Comparison of ENCODE assay signal across 20 mouse cellular contexts in genomic region chrX:51058317-51058716, GRCm38 (mm10). TPM values are rescaled to one million over a fixed set of nuclear protein-coding genes. Genes with fewer than 3 reads are reported as not detected.
DNase-seq lines count a peak whose midpoint lies in the region; ATAC-seq and TF ChIP-seq lines count a peak whose summit lies in the region.
"Had no signal": no experiment of that assay in that cellular context is flagged by ENCODE, and none has a peak within 500 bp of the region (broad histone marks: within the 10 kb centered on the region; RNA-seq: fewer than 3 reads in every experiment).

No protein-coding gene starts in this region.

- peak; percentile 82 for DNase-seq in heart, adult 11 months
- DNase-seq in liver, postnatal 0 days, result no peak
- DNase-seq in liver, embryonic 11.5 days (ENCODE audit: low spot score), result no peak
- DNase-seq in stomach, postnatal 0 days (ENCODE audit: low spot score), result no peak
- no peak for DNase-seq in gastrocnemius, postnatal 36 days
- no peak for DNase-seq in adrenal gland, postnatal 10 days
- DNase-seq: adrenal gland, adult 8-10 months; adrenal gland, postnatal 36 days; cerebellum, adult 18-20 months; cerebellum, adult 9-10 months; cerebellum, postnatal 14 days; gastrocnemius, postnatal 10 days; heart, postnatal 4 days had no signal

- no peak overlapping the region for H3K4me3 ChIP-seq in heart, embryonic 11.5 days (ENCODE audit: low read depth, low read length)
- no peak overlapping the region for H3K4me3 ChIP-seq in liver, postnatal 0 days (ENCODE audit: low read depth, low read length)
- no peak overlapping the region for H3K4me3 ChIP-seq in liver, embryonic 11.5 days (ENCODE audit: low read depth, low read length)
- H3K4me3 ChIP-seq in stomach, postnatal 0 days (ENCODE audit: low read depth, low read length), result no peak overlapping the region
- H3K4me3 ChIP-seq: forebrain, embryonic 10.5 days; forebrain, embryonic 13.5 days; heart, embryonic 13.5 days had no signal

- TF ChIP-seq CTCF in liver, postnatal 0 days (IDR thresholded peaks at IDR 0.05; ENCODE audit: low read depth), result no peak
- TF ChIP-seq CTCF in stomach, postnatal 0 days (IDR thresholded peaks at IDR 0.05; ENCODE audit: low read depth), result no peak

- no peaks in the 10 kb centered on the region for H3K4me1 ChIP-seq in heart, embryonic 11.5 days (ENCODE audit: control insufficient read depth, insufficient read depth, low read length)
- H3K4me1 ChIP-seq in liver, postnatal 0 days (ENCODE audit: insufficient read depth), result no peaks in the 10 kb centered on the region
- H3K4me1 ChIP-seq in liver, embryonic 11.5 days (replicated peaks; ENCODE audit: control insufficient read depth, insufficient read depth, low read length), result no peaks in the 10 kb centered on the region
- no peaks in the 10 kb centered on the region for H3K4me1 ChIP-seq in stomach, postnatal 0 days (replicated peaks; ENCODE audit: control insufficient read depth, insufficient read depth)
- H3K4me1 ChIP-seq: forebrain, embryonic 10.5 days; forebrain, embryonic 13.5 days; heart, embryonic 13.5 days had no signal

- no peak overlapping the region for H3K9ac ChIP-seq in heart, embryonic 11.5 days (ENCODE audit: low read depth, low read length)
- H3K9ac ChIP-seq in liver, postnatal 0 days (replicated peaks), result no peak overlapping the region
- H3K9ac ChIP-seq in liver, embryonic 11.5 days (ENCODE audit: low read depth, low read length), result no peak overlapping the region
- no peak overlapping the region for H3K9ac ChIP-seq in stomach, postnatal 0 days (ENCODE audit: low read length)
- H3K9ac ChIP-seq: forebrain, embryonic 13.5 days; heart, embryonic 13.5 days; hindbrain, embryonic 14.5 days had no signal

- no peak overlapping the region for H3K4me2 ChIP-seq in heart, embryonic 11.5 days
- H3K4me2 ChIP-seq in liver, postnatal 0 days (ENCODE audit: low read depth, low read length), result no peak overlapping the region
- H3K4me2 ChIP-seq in liver, embryonic 11.5 days, result no peak overlapping the region
- no peak overlapping the region for H3K4me2 ChIP-seq in stomach, postnatal 0 days (replicated peaks; ENCODE audit: low read depth)
- H3K4me2 ChIP-seq: forebrain, embryonic 13.5 days; heart, embryonic 13.5 days; hindbrain, embryonic 14.5 days had no signal

- WGBS in heart, embryonic 11.5 days (ENCODE audit: insufficient replicate concordance), result 81% methylated on average over 5 of the region's 5 CpGs
- WGBS in liver, postnatal 0 days (ENCODE audit: insufficient replicate concordance), result 70% methylated on average over 5 of the region's 5 CpGs
- WGBS in liver, embryonic 11.5 days, result 73% methylated on average over 5 of the region's 5 CpGs
- 75% methylated on average over 5 of the region's 5 CpGs for WGBS in stomach, postnatal 0 days

- H3K27ac ChIP-seq in heart, embryonic 11.5 days (ENCODE audit: low read depth, low read length), result no peak overlapping the region
- no peak overlapping the region for H3K27ac ChIP-seq in liver, postnatal 0 days (ENCODE audit: low read depth)
- H3K27ac ChIP-seq in liver, embryonic 11.5 days (ENCODE audit: low read depth, low read length), result no peak overlapping the region
- no peak overlapping the region for H3K27ac ChIP-seq in stomach, postnatal 0 days (replicated peaks)
- H3K27ac ChIP-seq: forebrain, embryonic 10.5 days; forebrain, embryonic 13.5 days; heart, embryonic 13.5 days; hindbrain, embryonic 14.5 days had no signal

- H3K9me3 ChIP-seq in heart, embryonic 11.5 days (replicated peaks; ENCODE audit: control insufficient read depth, low read length), result no peaks in the 10 kb centered on the region
- no peaks in the 10 kb centered on the region for H3K9me3 ChIP-seq in liver, postnatal 0 days (ENCODE audit: low read length)
- no peaks in the 10 kb centered on the region for H3K9me3 ChIP-seq in liver, embryonic 11.5 days (ENCODE audit: control insufficient read depth, low read length)
- H3K9me3 ChIP-seq in stomach, postnatal 0 days (ENCODE audit: control insufficient read depth, low read length), result no peaks in the 10 kb centered on the region
- H3K9me3 ChIP-seq: forebrain, embryonic 10.5 days; forebrain, embryonic 13.5 days; heart, embryonic 13.5 days had no signal

- intact Hi-C loops in gastrocnemius, postnatal 36 days (cut with DNase I), result no loop called here

- ATAC-seq in heart, embryonic 11.5 days (replicated peaks; ENCODE audit: insufficient number of reproducible peaks, low FRiP score, low TSS enrichment), result no peak
- peak; percentile 88 for ATAC-seq in liver, postnatal 0 days
- ATAC-seq in liver, embryonic 11.5 days (replicated peaks; ENCODE audit: low FRiP score), result no peak
- peak; percentile 57; the same call in 1 of the 2 replicates for ATAC-seq in stomach, postnatal 0 days (ENCODE audit: low FRiP score, low TSS enrichment)
- ATAC-seq: activated CD4-positive, CD25-positive, alpha-beta regulatory T cell, adult 4 months; forebrain, embryonic 13.5 days; forebrain, embryonic 16.5 days had no signal

- H3K36me3 ChIP-seq in heart, embryonic 11.5 days (ENCODE audit: control insufficient read depth, insufficient read depth, low read length), result no peaks in the 10 kb centered on the region
- H3K36me3 ChIP-seq in liver, postnatal 0 days (replicated peaks; ENCODE audit: insufficient read depth, low read length), result no peaks in the 10 kb centered on the region
- H3K36me3 ChIP-seq in liver, embryonic 11.5 days (ENCODE audit: control insufficient read depth, insufficient read depth, low read length), result no peaks in the 10 kb centered on the region
- no peaks in the 10 kb centered on the region for H3K36me3 ChIP-seq in stomach, postnatal 0 days (ENCODE audit: control insufficient read depth, insufficient read depth, low read length)
- H3K36me3 ChIP-seq: forebrain, embryonic 10.5 days; heart, embryonic 13.5 days had no signal

- TF ChIP-seq EP300 in liver, postnatal 0 days (IDR thresholded peaks at IDR 0.05; ENCODE audit: low read depth), result no peak
- TF ChIP-seq EP300 in stomach, postnatal 0 days (optimal IDR thresholded peaks at IDR 0.05), result no peak

- H3K27me3 ChIP-seq in heart, embryonic 11.5 days (ENCODE audit: control insufficient read depth, insufficient read depth, low read length), result no peaks in the 10 kb centered on the region
- no peaks in the 10 kb centered on the region for H3K27me3 ChIP-seq in liver, postnatal 0 days (ENCODE audit: insufficient read depth, low read length)
- no peaks in the 10 kb centered on the region for H3K27me3 ChIP-seq in liver, embryonic 11.5 days (replicated peaks; ENCODE audit: control insufficient read depth, insufficient read depth, low read length)
- no peaks in the 10 kb centered on the region for H3K27me3 ChIP-seq in stomach, postnatal 0 days (ENCODE audit: control insufficient read depth, insufficient read depth, low read length)
- H3K27me3 ChIP-seq: forebrain, embryonic 13.5 days had no signal

RNA-seq across cellular contexts. Expression of gene Rap2c, which starts 40.5 kb away (rescaled TPM):
- polyA plus RNA-seq in heart, embryonic 11.5 days (2014; fragmentation: Nextera tagmentation; extraction: Ambion mirVana), result 30.9 and 32.5 TPM in 2 replicates
- polyA plus RNA-seq in liver, postnatal 0 days (2015; fragmentation: Nextera tagmentation; extraction: Ambion mirVana), result 8.5 and 9.5 TPM in 2 replicates
- 22.4 and 23.6 TPM in 2 replicates for polyA plus RNA-seq in liver, embryonic 11.5 days (2014; fragmentation: Nextera tagmentation; extraction: Ambion mirVana)
- polyA plus RNA-seq in stomach, postnatal 0 days (2015; fragmentation: Nextera tagmentation; extraction: Ambion mirVana), result 10.7 and 11.2 TPM in 2 replicates
- 10 to 100 TPM; 20.6 to 21.0 TPM for total RNA-seq in gastrocnemius, postnatal 36 days (2021)
- total RNA-seq in adrenal gland, postnatal 10 days (2021), result 10 to 100 TPM; 27.2 to 28.5 TPM

Comparison
In these comparisons a context has a peak if more than half of its experiments do, and no peak if none do; other contexts are left out.
1. ATAC-seq: peak in liver, postnatal 0 days (single experiment) and stomach, postnatal 0 days (single experiment); none in heart, embryonic 11.5 days (single experiment) and liver, embryonic 11.5 days (single experiment).